ENCODE assay signal across 25 mouse cellular contexts in genomic region chr11:79681182-79681581, GRCm38 (mm10).
"Had no signal": no experiment of that assay in that cellular context is flagged by ENCODE, and none has a peak within 500 bp of the region (broad histone marks: within the 10 kb centered on the region; RNA-seq: fewer than 3 reads in every experiment).

No protein-coding gene starts in this region.

- DNase-seq: cerebellum, adult 9-10 months; cerebellum, adult 9-11 months; cerebellum, postnatal 10 days; cerebellum, postnatal 14 days; cerebellum, postnatal 25 days; cerebellum, postnatal 36 days; embryo, embryonic 11 days; forebrain, postnatal 0 days; gastrocnemius, adult 2 months; gastrocnemius, postnatal 10 days; gastrocnemius, postnatal 14 days; gastrocnemius, postnatal 25 days; gastrocnemius, postnatal 36 days; heart, adult 11 months; heart, adult 18-20 months; heart, adult 2 months had no signal

- H3K9ac ChIP-seq: embryonic facial prominence, embryonic 12.5 days; embryonic facial prominence, embryonic 13.5 days; embryonic facial prominence, embryonic 15.5 days; forebrain, embryonic 12.5 days; forebrain, embryonic 13.5 days; forebrain, embryonic 15.5 days; forebrain, postnatal 0 days had no signal

- H3K4me2 ChIP-seq: embryonic facial prominence, embryonic 12.5 days; embryonic facial prominence, embryonic 13.5 days; embryonic facial prominence, embryonic 15.5 days; forebrain, embryonic 12.5 days; forebrain, embryonic 13.5 days; forebrain, embryonic 15.5 days had no signal

- H3K4me3 ChIP-seq: embryonic facial prominence, embryonic 10.5 days; embryonic facial prominence, embryonic 12.5 days; embryonic facial prominence, embryonic 13.5 days; embryonic facial prominence, embryonic 15.5 days; erythroblast, embryonic 14.5 days; forebrain, embryonic 10.5 days; forebrain, embryonic 12.5 days; forebrain, embryonic 13.5 days; forebrain, embryonic 15.5 days; gastrocnemius, adult 2 months; heart, adult 2 months had no signal

- H3K9me3 ChIP-seq: embryonic facial prominence, embryonic 10.5 days; embryonic facial prominence, embryonic 12.5 days; embryonic facial prominence, embryonic 13.5 days; embryonic facial prominence, embryonic 15.5 days; forebrain, embryonic 10.5 days; forebrain, embryonic 12.5 days; forebrain, embryonic 13.5 days; forebrain, embryonic 15.5 days had no signal

- H3K27me3 ChIP-seq: embryonic facial prominence, embryonic 12.5 days; embryonic facial prominence, embryonic 13.5 days; embryonic facial prominence, embryonic 15.5 days; forebrain, embryonic 12.5 days; forebrain, embryonic 13.5 days; forebrain, embryonic 15.5 days had no signal

- H3K36me3 ChIP-seq: embryonic facial prominence, embryonic 15.5 days had no signal

- H3K27ac ChIP-seq: embryonic facial prominence, embryonic 10.5 days; embryonic facial prominence, embryonic 12.5 days; embryonic facial prominence, embryonic 13.5 days; embryonic facial prominence, embryonic 15.5 days; forebrain, embryonic 10.5 days; forebrain, embryonic 12.5 days; forebrain, embryonic 13.5 days; forebrain, embryonic 15.5 days; gastrocnemius, adult 2 months; heart, adult 2 months had no signal
